Mouse (Mus musculus) limb, embryonic 14.5 days (tissue): ENCODE measurements at regions not wholly inside any gene's neighbourhood (a gene's known extent, or its start where the extent isn't known, plus 50 kb on each side); places are given as distances from the start of the nearest gene placed in this dataset.
"Not testable (repeated sequence)": the region's sequence is repeated elsewhere in the genome, so short reads cannot be mapped to it uniquely, and the experiment has no call there.

Source experiments
- ATAC-seq: fragments of 200-750 bp; cut with Nextera tagmentation; 2 replicates; pipeline ENCODE4 v1.8.0; 2017; ENCODE audit warnings: low read depth, moderate number of reproducible peaks, moderate TSS enrichment; ENCODE audit not compliant: low FRiP score
- DNase-seq: peaks from one replicate; pipeline ENCODE4 v3.0.0-alpha.2; 2015; ENCODE audit warnings: low spot score
- H3K27ac ChIP-seq: fragments of 300-500 bp; sonication (generic); replicated peaks from 2 replicates; pipeline ENCODE4 v1.5.1; 2014; ENCODE audit warnings: low read depth, mild to moderate bottlenecking, low read length, moderate library complexity, mixed read lengths
- H3K27me3 ChIP-seq: fragments of 300-500 bp; sonication (generic); 2 replicates; pipeline ENCODE4 v1.6.1; 2014; ENCODE audit warnings: low read length, mixed read lengths; ENCODE audit not compliant: control insufficient read depth, insufficient read depth
- H3K36me3 ChIP-seq: fragments of 300-500 bp; sonication (generic); 2 replicates; pipeline ENCODE4 v1.6.1; 2014; ENCODE audit warnings: mild to moderate bottlenecking, low read length, moderate library complexity, mixed read lengths; ENCODE audit not compliant: control insufficient read depth, insufficient read depth
- H3K4me1 ChIP-seq: fragments of 300-500 bp; sonication (generic); 2 replicates; pipeline ENCODE4 v1.6.1; 2014; ENCODE audit warnings: antibody characterized with exemption, low read length, mixed read lengths; ENCODE audit not compliant: control insufficient read depth, insufficient read depth
- H3K4me2 ChIP-seq: fragments of 300-500 bp; sonication (generic); replicated peaks from 2 replicates; pipeline ENCODE4 v1.6.1; 2014; ENCODE audit warnings: low read depth, mild to moderate bottlenecking, low read length, moderate library complexity; ENCODE audit not compliant: severe bottlenecking
- H3K4me3 ChIP-seq: fragments of 300-500 bp; sonication (generic); replicated peaks from 2 replicates; pipeline ENCODE4 v1.5.1; 2014; ENCODE audit warnings: low read length
- H3K9ac ChIP-seq: fragments of 300-500 bp; sonication (generic); 2 replicates; pipeline ENCODE4 v1.6.1; 2014; ENCODE audit warnings: mild to moderate bottlenecking, low read depth, low read length, moderate library complexity; ENCODE audit not compliant: severe bottlenecking
- H3K9me3 ChIP-seq: fragments of 300-500 bp; sonication (generic); 2 replicates; pipeline ENCODE4 v1.6.1; 2016; ENCODE audit warnings: low read length; ENCODE audit not compliant: control insufficient read depth
- POLR2A ChIP-seq: fragments of 200-500 bp; IDR thresholded peaks from 2 replicates; pipeline ENCODE4 v1.8.0; 2012; ENCODE audit warnings: inconsistent platforms, mild to moderate bottlenecking, moderate library complexity, borderline replicate concordance; ENCODE audit not compliant: insufficient read depth, insufficient read length; ENCODE audit errors: extremely low read depth
- WGBS: fragments of 180-500 bp; shearing (Covaris S2); extraction: QIAGEN DNeasy Blood & Tissue Kit; methylation state at CpG from one replicate; pipeline ENCODE4 v1.1.7; 2014; 5-methylcytosine and 5-hydroxymethylcytosine counted together

- DNase-seq, result no peak
Measured at GRCm38 (mm10) chr6:60657117-60657911, 172.3 kb downstream of the Snca start.

GRCm38 (mm10) chr6:60646983-60647617 is 182.6 kb downstream of the Snca start:
- not testable (repeated sequence) for H3K27ac ChIP-seq, H3K36me3 ChIP-seq, DNase-seq, ATAC-seq, H3K9me3 ChIP-seq, H3K27me3 ChIP-seq, H3K4me3 ChIP-seq, H3K4me1 ChIP-seq, H3K4me2 ChIP-seq, H3K9ac ChIP-seq
- 48% methylated on average over 2 of the region's 2 CpGs for WGBS

More at GRCm38 (mm10) chr6:60657117-60657911, 172.3 kb downstream of the Snca start:
- no peaks in the 10 kb centered on the region for H3K36me3 ChIP-seq
- no peak for TF ChIP-seq POLR2A
- no peak overlapping the region for H3K4me2 ChIP-seq
- no peaks in the 10 kb centered on the region for H3K27me3 ChIP-seq
- no peak overlapping the region for H3K27ac ChIP-seq
- no peaks in the 10 kb centered on the region for H3K4me1 ChIP-seq
- ATAC-seq, result no peak
- H3K9ac ChIP-seq, result no peak overlapping the region
- no peak overlapping the region for H3K4me3 ChIP-seq
- 18% methylated on average over 2 of the region's 2 CpGs for WGBS
- no peaks in the 10 kb centered on the region for H3K9me3 ChIP-seq

GRCm38 (mm10) chr6:60642251-60642650 is 187.4 kb downstream of the Snca start:
- Histone ChIP-seq H3K4me3 (no peak overlapping the region), H3K9me3 (no peaks in the 10 kb centered on the region), H3K9ac (no peak overlapping the region), H3K27ac (no peak overlapping the region), H3K4me1 (no peaks in the 10 kb centered on the region), H3K27me3 (no peaks in the 10 kb centered on the region), H3K36me3 (no peaks in the 10 kb centered on the region), H3K4me2 (no peak overlapping the region)
- no peak for ATAC-seq
- TF ChIP-seq POLR2A, result no peak
- DNase-seq, result no peak
- WGBS, result 67% methylated on average over 2 of the region's 2 CpGs

- no peak overlapping the region for H3K4me3 ChIP-seq
- TF ChIP-seq POLR2A, result no peak
- H3K4me1 ChIP-seq, result no peaks in the 10 kb centered on the region
- DNase-seq, result no peak
- no peak overlapping the region for H3K4me2 ChIP-seq
- H3K27ac ChIP-seq, result no peak overlapping the region
- ATAC-seq, result no peak
- H3K9ac ChIP-seq, result no peak overlapping the region
- H3K36me3 ChIP-seq, result no peaks in the 10 kb centered on the region
- no peaks in the 10 kb centered on the region for H3K9me3 ChIP-seq
- H3K27me3 ChIP-seq, result no peaks in the 10 kb centered on the region
Measured at GRCm38 (mm10) chr6:60616313-60616712, 213.3 kb downstream of the Snca start.

- H3K9me3 ChIP-seq, result no peaks in the 10 kb centered on the region
- no peak for DNase-seq
- no peaks in the 10 kb centered on the region for H3K36me3 ChIP-seq
- H3K4me2 ChIP-seq, result no peak overlapping the region
- H3K4me1 ChIP-seq, result no peaks in the 10 kb centered on the region
- no peak overlapping the region for H3K27ac ChIP-seq
- H3K4me3 ChIP-seq, result no peak overlapping the region
- TF ChIP-seq POLR2A, result no peak
- H3K9ac ChIP-seq, result no peak overlapping the region
- no peaks in the 10 kb centered on the region for H3K27me3 ChIP-seq
- ATAC-seq, result no peak
Measured at GRCm38 (mm10) chr6:60600201-60600600, 229.5 kb downstream of the Snca start.
